Mouse (Mus musculus): ENCODE measurements at regions not wholly inside any gene's neighbourhood (a gene's known extent, or its start where the extent isn't known, plus 50 kb on each side); places are given as distances from the start of the nearest gene placed in this dataset.

DNA sequence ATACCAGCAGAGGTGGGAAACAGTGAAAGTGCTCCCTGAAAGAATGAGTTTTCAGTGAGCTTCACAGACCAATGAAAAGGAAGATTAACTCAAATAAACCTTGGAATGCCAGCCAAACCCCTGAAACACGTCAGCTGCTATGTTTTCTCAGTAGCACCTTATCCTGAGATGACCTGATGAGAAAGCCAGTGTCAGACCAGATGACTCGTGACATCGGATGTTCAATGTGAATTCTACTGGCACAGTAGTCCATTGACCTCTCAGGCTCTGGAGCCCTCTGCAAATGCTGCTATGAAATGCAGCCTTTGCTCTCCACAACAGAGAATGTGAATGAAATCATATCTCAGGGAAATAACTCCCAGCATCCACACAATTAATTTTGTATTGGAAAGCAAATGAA is 358.6 kb upstream of the Nr3c2 start:
- TF ChIP-seq E2F4 (IDR thresholded peaks at IDR 0.05; ENCODE audit: borderline replicate concordance, low read depth, low read length), result no peak
- TF ChIP-seq CTCF (IDR thresholded peaks at IDR 0.05 in 2 of 3, conservative IDR thresholded peaks at IDR 0.05 in 1 of 3; ENCODE audit: control insufficient read depth in 1 of 3, insufficient read depth in 1 of 3, low read depth in 2 of 3, low read length in 3 of 3, poor library complexity in 1 of 3, severe bottlenecking in 1 of 3), result no peak
- TF ChIP-seq KAT2A (conservative IDR thresholded peaks at IDR 0.05; ENCODE audit: low read depth, low read length), result no peak
- TF ChIP-seq POLR2A (IDR thresholded peaks at IDR 0.05; ENCODE audit: control insufficient read depth in 1 of 2, insufficient read depth in 1 of 2, low read depth in 1 of 2, low read length in 2 of 2, poor library complexity in 1 of 2), result no peak
- TF ChIP-seq EP300 (IDR thresholded peaks at IDR 0.05; ENCODE audit: low read depth in 1 of 2, low read length in 2 of 2), result no peak
- no peak for TF ChIP-seq USF1 (IDR thresholded peaks at IDR 0.05; ENCODE audit: low read depth, low read length)
- no peak for TF ChIP-seq ZNF384 (IDR thresholded peaks at IDR 0.05; ENCODE audit: low read depth, low read length)
- TF ChIP-seq MAFK (IDR thresholded peaks at IDR 0.05; ENCODE audit: borderline replicate concordance, low read depth, low read length), result no peak
- TF ChIP-seq UBTF (IDR thresholded peaks at IDR 0.05; ENCODE audit: borderline replicate concordance, insufficient read depth, low read depth, low read length), result no peak
- no peak for TF ChIP-seq MAX (IDR thresholded peaks at IDR 0.05; ENCODE audit: low read length)
- no peak for TF ChIP-seq MYB (IDR thresholded peaks at IDR 0.05; ENCODE audit: low read depth, low read length)
- no peak for TF ChIP-seq GATA1 (IDR thresholded peaks at IDR 0.05; ENCODE audit: low read depth, low read length)

Measured in MEL (cell line).